Mouse (Mus musculus) gastrocnemius, postnatal 36 days (tissue): ENCODE data around the gene Xrcc2. TPM values are rescaled to one million over a fixed set of nuclear protein-coding genes. Genes with fewer than 3 reads are reported as not detected.
"Not testable (repeated sequence)": the region's sequence is repeated elsewhere in the genome, so short reads cannot be mapped to it uniquely, and the experiment has no call there.

Experiments
- DNase-seq, 2 experiments: peaks; one replicate each; pipeline ENCODE4 v3.0.0; 2022
- intact Hi-C: fragments of 180-260 bp; cut with DNase I; formaldehyde crosslinking; loops from one replicate; pipeline ENCODE4 v1.15.1; 2025
- long read RNA-seq, 2 experiments: library from polyadenylated mRNA; stranded (forward); transcript quantifications; one replicate each; pipeline ENCODE4 v2.0.0; 2021
- total RNA-seq, 2 experiments: library from RNA; stranded (reverse); gene quantifications; 2 replicates each; pipeline ENCODE4 v1.2.3; 2021

Xrcc2 gene
- total RNA-seq, result 1 to 10 TPM; 2.5 to 2.9 TPM
- long read RNA-seq, experiment 1, partial matches to known transcripts, result 0 of 1 reads
- long read RNA-seq, experiment 1, other reads (novel, unspliced or antisense), result 0 of 1 reads
- long read RNA-seq, experiment 2, partial matches to known transcripts, result 0 of 3 reads
- long read RNA-seq, experiment 2, other reads (novel, unspliced or antisense), result 1 of 3 reads

- intact Hi-C loops, result no loop called here
- DNase-seq, result peak; percentile 93 to 98
Measured at GRCm38 (mm10) chr5:25705567-25706349, at the start of gene Xrcc2. TSS of gene Xrcc2 (minus strand) at chr5:25705825.

GRCm38 (mm10) chr5:25754236-25754766 is 48.7 kb upstream of the Xrcc2 start:
- DNase-seq, result peak in 1 of 2 experiments; percentile 26
- intact Hi-C loops, result no loop called here

- DNase-seq, result no peak
- intact Hi-C loops, result no loop called here
Measured at GRCm38 (mm10) chr5:25753556-25754235, 48.1 kb upstream of the Xrcc2 start.

DNA sequence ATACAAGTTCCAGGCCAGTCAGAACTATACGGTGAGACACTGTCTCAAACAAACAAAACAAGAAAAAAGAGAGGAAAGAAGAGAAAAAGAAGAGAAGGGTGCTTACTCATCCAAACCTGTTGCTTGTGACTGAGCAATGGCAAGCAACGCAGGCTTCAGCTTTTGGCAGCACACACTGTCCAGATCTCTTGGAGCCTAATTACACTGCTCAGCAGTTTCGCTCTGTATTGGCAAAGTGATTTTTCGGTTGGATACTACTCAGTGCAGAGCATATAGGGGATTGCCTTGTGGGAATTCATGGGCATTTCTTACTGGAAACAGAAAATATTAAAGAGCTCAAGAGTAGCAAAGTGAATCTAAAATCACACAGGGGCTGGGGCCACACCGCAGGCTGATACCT is 47.2 kb upstream of the Xrcc2 start:
- DNase-seq, result no peak
- intact Hi-C loops, result no loop called here

GRCm38 (mm10) chr5:25751552-25751951 is 45.9 kb upstream of the Xrcc2 start:
- DNase-seq, result no peak
- intact Hi-C loops, result no loop called here

DNA sequence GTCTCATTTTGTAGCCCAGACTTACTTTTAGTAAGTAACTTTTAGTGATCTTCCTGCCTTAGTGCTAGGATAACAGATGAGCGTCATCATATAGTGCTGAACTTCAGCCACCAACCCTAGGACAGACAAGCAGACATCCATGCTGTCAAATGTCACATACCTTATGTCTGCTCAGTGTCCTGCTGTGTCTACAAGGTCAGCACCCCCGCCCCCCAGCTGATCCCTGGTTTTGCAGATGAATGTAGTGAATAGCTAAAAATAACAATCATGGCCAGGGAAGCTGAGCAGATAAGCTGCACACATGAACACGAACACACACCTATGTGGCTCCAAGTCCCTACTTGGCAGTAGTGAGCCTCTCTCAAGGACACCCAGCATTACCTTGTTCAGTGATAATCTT is 43.0 kb upstream of the Xrcc2 start:
- no peak for DNase-seq
- intact Hi-C loops, result no loop called here

- intact Hi-C loops, result no loop called here
- DNase-seq, result no peak
Measured at GRCm38 (mm10) chr5:25747904-25748303, 42.3 kb upstream of the Xrcc2 start.

- intact Hi-C loops, DNase-seq: not testable (repeated sequence)
Measured at GRCm38 (mm10) chr5:25738902-25739301, 33.3 kb upstream of the Xrcc2 start.

- no peak for DNase-seq
- intact Hi-C loops, result no loop called here
Measured at GRCm38 (mm10) chr5:25738448-25738847, 32.8 kb upstream of the Xrcc2 start.

- no peak for DNase-seq
- intact Hi-C loops, result no loop called here
Measured at GRCm38 (mm10) chr5:25735861-25736260, 30.2 kb upstream of the Xrcc2 start.

DNA sequence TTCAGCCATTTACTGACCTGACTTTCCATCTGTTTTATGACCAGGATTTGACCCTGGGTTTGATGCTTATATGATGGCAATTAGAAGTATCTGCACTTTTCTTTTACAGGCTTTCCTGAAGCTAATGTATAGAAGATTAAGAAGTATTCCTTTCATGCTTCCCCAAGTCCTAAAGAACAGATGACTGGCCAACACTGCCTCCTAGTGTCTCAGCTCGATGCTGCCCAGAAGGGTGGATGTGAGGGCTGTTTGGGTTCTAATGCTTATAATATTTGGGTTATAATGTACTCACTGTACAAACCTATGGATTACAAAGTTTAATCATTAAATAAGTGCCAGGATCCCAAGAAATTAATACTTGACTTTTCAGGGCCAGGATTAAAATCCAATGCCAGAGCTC is 28.7 kb upstream of the Xrcc2 start:
- intact Hi-C loops, result loop anchor here (5.0 kb wide), 1 partner anchor 312 kb away; no protein-coding TSS in a partner anchor
- DNase-seq, result no peak

GRCm38 (mm10) chr5:25724134-25724675 is 18.6 kb upstream of the Xrcc2 start:
- intact Hi-C loops, result no loop called here
- DNase-seq, result no peak

DNA sequence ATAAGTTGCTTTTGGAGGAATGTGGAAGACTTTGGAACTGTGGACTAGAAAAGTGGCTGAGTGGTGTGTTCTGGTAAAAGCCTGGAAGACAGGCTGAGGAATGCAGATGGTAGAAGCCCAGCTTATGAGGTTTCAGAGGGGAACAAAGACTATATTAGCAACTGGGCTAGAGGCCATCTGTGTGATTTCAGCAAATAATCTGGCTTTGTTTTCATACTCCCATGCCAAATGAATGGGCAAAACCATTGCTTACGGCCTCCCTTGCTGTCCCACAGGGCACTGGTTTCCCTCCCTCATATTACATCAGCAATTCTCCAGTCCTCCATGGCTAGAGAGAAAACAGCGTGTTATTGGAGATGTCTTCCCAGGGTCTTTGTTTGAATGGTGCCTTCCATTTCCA is 17.4 kb upstream of the Xrcc2 start:
- intact Hi-C loops, result no loop called here

GRCm38 (mm10) chr5:25719390-25719789 is 13.8 kb upstream of the Xrcc2 start:
- no peak for DNase-seq
- intact Hi-C loops, result no loop called here

More for the DNA sequence above, 17.4 kb upstream of the Xrcc2 start:
- no peak for DNase-seq

DNA sequence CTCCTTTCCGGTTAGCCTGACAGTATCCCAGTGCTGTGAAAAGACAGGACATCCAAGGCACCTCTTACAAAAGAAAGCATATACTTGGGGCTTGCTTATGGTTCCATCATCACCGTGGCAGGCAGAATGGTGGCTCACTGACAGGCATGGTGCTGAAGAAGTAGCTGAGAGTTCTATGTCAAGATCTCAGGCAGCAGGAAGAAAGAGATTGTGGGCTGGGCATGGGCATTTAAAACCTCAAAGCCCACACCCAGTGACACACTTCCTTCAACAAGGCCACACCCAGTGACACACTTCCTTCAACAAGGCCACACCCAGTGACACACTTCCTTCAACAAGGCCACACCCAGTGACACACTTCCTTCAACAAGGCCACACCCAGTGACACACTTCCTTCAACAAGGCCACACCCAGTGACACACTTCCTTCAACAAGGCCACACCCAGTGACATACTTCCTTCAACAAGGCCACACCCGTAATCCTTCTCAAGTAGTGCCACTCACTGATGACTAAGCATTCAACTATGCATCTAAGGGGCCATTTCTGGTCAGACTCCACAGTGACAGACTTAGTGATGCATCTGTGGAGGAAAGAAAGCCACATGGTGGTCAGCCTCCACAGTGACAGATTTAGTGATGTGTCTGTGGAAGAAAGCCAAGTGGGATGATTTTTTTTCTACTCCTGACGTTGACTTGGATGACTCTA is 7.5 kb upstream of the Xrcc2 start:
- intact Hi-C loops, DNase-seq: not testable (repeated sequence)

DNA sequence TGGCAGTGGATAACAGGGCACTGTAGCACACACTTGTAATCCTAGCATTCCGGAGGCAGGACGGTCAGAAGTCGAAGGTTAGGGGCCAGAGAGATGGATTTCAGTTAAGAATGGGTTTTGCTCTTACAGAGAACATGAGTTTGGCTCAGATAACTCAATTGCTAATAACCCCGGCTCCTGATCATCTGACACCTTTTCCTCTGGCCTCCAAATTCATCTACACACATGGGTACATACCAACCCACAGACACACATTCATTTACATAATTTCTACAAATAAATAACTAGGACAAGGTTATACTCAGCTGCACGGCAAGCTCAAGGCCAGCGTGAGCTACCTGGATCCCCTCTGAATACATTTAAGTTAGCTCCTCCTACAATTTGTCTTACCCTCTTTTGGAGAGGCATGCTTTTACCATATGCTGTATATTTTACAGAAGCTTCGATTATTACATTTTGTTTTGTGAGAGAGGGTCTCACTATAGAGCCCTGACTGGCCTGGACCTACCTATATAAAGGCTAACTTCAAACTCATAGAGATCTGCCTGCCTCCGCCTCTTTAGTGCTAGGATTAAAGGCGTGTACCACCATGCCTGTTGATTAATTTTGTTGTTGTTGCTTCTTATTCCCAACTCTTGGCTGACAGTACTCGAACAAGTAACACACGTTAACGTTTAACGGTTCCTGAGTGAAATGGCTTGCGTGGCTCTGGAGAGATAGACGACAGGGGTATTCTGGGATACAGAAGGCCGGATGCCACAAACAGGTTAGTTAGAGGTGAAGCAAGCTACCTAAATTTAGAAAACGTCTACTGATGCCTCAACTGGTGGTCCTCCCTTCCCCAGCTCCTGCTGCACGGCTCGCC is 691 bp downstream of the Xrcc2 start:
- intact Hi-C loops, result no loop called here
- DNase-seq, result no peak

GRCm38 (mm10) chr5:25697941-25698340 is 7.7 kb downstream of the Xrcc2 start:
- intact Hi-C loops, result no loop called here
- DNase-seq, result no peak

GRCm38 (mm10) chr5:25696256-25696655 is 9.4 kb downstream of the Xrcc2 start:
- DNase-seq, result no peak
- intact Hi-C loops, result no loop called here

- intact Hi-C loops, result no loop called here
- DNase-seq, result no peak
Measured at GRCm38 (mm10) chr5:25695786-25696185, 9.8 kb downstream of the Xrcc2 start.
